Mouse (Mus musculus): Measurements from ENCODE around the gene Ppm1n.

Ppm1n gene

DNA sequence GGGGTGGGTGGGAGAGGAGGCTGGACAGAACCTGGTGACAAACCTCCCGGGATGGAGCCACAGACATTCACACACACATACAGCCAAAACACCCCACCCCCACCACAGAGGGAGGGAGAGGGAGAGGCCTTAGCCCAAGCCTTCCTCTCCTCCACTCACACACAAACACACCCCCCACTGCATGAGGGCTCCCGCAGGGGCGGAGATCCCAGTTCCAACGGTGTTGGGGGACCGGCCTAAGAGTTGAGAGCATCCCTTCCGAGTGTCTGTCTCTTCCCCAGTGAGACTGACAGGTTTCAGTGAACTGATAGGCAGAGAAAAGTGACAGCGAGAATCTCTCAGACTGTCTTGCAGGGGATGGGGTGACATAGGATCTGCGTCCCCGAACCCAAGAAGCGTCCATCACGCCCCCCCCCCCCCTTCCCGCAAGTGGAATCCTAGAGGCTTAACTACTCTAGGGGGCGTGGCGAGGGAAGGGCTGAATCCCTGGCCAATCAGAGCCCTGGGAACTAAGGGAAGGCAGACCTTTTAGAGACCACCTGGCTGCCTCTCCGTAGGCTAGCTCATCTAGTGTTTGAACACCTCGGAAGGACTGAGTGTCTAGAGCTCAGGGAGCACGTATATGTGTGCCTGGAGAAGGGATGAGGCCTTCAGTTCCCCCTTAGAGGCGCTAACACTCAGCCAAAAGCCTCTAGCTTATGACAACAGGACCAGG is 28.0 kb upstream of the Ppm1n start:
- DNase-seq, result peak; percentile 85 to 89

- DNase-seq, result no peak
Observed at GRCm38 (mm10) chr7:19306819-19307738, 27.2 kb upstream of the Ppm1n start.

- no peak for DNase-seq
Observed at GRCm38 (mm10) chr7:19305796-19306765, 26.2 kb upstream of the Ppm1n start.

DNA sequence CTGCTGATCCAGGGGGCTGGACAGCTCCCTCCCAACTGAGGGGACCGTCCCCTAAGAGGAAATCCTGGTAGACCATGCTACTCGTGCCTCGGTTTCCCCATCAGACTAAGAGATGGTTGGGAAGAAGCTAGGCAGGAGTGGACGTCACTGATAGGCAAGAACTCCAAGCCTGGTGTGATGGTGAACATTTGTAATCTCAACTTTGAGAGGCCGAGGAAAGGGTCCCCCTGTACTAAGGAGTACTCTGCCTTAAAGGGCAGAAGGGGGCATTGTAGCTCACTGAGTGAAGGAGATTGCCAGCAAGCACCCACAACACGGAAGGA is 25.5 kb upstream of the Ppm1n start:
- DNase-seq, result no peak

- no peak for DNase-seq
Observed at GRCm38 (mm10) chr7:19304501-19305412, 24.9 kb upstream of the Ppm1n start.

DNA sequence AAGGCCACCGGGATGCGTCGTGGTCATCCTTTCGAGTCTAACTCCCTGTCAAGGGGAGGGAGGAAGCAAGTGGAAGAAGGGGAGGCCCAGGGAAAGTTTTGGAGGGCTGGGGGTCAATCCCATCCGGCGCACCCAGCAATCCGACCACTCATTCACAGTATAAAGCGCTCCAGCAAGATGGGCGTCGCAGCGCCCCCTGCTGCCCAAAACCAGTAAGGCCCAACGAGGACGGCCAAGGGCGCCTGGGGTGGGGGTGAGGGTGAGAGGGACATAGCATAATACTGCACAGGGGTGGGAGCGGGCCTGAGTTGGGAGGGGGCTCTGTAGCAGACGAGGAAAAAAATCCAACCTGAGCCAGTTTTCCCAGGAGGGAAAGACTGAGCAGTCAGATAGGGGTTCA is 23.9 kb upstream of the Ppm1n start:
- DNase-seq, result peak; percentile 85 to 92

GRCm38 (mm10) chr7:19303046-19303305 is 23.1 kb upstream of the Ppm1n start:
- DNase-seq, result no peak

GRCm38 (mm10) chr7:19302264-19303045 is 22.6 kb upstream of the Ppm1n start:
- no peak for DNase-seq

- no peak for DNase-seq
Observed at GRCm38 (mm10) chr7:19301461-19302263, 21.8 kb upstream of the Ppm1n start.

DNA sequence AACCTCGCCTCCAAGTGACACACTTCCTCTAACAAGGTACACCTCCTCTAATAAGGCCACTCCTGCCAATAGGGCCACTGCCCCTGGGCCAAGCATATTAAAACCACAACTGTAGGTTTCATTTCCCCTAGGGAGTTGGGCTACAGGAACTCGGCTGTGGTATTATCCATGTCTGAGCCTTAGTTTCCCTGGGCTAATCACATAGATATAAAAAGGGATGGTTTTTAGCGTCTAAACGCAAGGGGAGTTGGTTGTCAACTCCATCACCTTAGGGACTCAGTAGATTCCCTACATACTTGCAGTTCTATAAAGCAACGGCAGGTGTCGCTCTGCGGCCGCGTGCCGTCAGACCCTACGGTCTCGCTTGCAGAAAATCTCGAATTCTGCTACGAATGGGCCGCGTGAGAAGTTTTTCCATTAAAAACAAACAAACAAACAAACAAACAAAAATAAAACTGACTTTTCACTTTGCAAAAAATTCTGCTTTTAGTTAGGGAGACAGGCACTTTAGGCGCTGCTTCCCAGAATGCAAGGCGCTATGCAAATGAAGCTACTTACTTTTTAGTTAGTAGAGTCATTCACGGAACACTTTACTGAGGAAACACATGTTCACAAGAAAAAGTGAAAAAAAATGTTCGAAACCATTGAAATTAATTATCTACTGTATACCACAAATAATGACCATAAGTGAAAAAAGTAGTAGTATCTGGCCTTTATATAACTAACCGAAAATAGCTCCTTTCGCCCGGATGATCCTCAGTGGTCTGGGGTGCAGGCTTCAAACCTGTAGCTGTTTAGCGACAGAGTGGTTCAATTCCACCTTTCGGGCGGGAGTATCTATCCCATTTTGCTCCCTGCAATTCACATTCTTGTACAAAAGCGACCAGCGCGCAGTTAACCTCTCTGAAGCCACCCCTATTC is 20.9 kb upstream of the Ppm1n start:
- peak; percentile 94 to 95 for DNase-seq

GRCm38 (mm10) chr7:19299194-19299593 is 19.3 kb upstream of the Ppm1n start:
- peak; percentile 68 to 83 for DNase-seq

DNA sequence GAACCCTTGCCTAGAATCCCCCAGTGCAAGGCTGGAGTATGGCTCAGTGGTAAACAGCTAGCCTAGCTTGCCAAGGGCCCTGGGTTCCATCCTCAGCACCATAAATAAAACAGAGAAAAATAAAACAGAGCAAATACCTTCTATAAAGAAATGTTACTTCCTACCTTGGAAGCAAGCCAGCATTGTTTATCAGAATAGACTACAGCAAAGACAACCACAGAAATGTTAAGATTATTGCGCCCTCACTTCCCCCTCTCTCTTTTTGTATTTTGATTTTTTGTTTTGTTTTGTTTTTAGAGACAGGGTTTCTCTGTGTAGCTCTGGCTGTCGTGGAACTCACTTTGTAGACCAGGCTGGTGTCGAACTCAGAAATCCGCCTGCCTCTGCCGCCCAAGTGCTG is 17.9 kb upstream of the Ppm1n start:
- DNase-seq, result no peak

DNA sequence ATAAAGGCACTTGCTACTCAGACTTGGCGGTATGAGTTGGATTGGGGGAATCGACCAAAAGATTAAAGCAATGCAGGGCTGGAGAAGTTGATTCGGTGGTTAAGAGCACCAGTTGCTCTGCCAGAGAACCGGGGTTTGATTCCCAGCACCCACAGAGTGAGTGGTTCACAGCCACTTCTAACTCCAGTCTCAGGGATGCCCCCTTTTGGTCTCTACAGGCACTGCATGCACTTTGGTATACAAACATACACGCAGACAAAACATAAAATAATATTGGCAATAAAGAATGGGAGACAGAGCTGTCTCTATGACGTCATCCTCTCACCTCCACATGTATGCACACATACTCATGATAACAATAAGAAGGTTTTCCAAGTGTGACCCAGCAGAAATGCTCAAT is 17.2 kb upstream of the Ppm1n start:
- DNase-seq, result peak in 1 of 2 experiments; percentile 55

DNA sequence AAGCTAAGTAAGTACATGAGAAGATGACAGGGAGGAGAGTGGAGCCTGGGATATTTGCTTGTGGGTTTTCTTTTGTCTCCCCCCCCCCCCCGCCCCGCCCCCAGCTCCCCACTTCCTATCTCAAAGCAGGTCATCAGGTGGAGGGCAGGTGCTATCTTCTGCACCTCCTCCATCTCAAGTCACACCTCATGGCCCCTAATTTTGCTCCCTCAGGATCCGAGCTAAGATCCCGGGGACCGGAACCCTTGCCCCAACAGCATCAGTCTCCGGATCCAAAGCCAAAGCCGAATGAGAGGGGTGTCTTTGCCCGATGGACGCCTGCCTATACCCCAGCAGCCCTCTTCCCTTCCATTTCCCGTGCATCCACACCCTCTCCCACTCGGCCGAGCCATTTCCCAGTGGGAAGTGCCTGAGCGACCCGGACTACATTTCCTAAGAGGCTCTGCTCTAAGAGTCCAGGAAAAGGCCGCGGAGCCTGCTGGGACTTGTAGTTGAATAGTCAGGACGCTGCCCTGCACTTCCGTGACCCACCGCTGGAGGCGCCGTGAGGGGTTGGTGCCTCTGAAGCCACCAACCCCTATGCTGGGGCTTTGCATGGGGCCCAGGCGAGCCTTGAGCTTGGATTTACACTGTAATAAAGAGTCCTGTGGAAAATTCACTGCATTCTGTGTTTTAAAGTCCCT is 15.8 kb upstream of the Ppm1n start:
- DNase-seq, result peak; percentile 99 to 100

DNA sequence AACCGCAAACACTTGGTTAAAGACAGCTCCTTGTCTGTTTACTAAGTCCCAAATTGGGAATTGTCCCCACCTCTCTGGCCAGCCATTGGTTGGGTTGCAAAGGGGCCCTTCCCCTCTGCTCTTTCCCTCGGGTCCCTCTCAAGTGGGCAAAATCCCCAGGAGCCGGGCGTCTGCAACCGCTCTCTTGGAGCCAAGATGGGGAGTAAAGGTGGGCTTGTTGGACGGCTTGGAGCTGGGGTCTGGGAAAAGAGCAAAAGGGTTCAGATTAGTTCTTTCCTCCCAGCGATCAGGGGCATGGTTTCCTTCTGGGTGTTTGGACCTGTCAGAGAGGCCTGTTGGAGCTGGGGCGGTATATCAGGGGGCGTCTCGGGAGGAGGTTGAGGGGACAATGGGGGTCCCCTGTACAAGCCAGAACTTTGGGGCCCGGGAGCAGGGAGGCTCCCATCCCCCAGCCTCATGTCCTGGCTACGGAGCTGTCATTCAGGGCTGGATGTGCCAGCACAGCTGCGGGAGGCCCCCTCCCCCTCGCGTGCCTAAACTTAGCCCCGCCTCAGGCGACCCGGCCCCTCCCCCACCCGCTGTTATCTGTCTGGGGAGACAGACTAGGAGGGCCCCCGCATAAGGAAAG is 11.2 kb upstream of the Ppm1n start:
- DNase-seq, result peak; percentile 40 to 59

DNA sequence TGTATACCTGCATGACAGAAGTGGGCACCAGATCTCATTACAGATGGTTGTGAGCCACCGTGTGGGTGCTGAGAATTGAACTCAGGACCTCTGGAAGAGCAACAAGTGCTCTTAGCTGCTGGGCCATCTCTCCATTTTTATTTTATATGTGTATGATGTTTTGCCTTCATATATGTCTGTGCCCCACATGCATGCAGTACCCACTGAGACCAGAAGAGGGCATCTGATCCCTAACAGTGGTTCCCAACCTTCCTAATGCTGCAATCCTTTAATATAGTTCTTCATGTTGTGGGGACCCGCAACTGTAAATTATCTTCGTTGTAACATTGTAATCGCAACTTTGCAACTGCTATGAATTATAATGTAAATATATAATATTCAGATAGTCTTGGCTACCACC is 4.9 kb upstream of the Ppm1n start:
- DNase-seq, result peak; percentile 85 to 90

DNA sequence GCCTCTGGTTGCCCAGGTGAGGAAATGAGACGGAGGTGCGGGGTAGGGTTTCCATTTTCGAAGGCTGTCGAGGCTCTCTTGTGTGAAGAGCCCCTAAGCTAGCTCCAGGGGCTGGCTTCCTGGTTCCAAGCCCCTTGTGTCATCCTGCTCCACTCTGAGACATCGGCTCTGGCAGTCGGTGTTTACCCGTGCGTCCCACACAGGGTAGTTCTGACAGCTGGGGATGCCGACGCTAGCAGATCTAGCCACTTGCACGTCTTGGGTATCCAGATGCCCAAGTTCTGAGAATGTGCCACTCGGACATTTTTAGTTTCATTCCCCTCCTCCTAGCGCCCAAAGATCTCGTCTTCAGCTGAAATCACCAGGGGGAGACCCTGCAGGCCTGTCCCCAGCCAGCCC is 3.5 kb upstream of the Ppm1n start:
- DNase-seq, result no peak

DNA sequence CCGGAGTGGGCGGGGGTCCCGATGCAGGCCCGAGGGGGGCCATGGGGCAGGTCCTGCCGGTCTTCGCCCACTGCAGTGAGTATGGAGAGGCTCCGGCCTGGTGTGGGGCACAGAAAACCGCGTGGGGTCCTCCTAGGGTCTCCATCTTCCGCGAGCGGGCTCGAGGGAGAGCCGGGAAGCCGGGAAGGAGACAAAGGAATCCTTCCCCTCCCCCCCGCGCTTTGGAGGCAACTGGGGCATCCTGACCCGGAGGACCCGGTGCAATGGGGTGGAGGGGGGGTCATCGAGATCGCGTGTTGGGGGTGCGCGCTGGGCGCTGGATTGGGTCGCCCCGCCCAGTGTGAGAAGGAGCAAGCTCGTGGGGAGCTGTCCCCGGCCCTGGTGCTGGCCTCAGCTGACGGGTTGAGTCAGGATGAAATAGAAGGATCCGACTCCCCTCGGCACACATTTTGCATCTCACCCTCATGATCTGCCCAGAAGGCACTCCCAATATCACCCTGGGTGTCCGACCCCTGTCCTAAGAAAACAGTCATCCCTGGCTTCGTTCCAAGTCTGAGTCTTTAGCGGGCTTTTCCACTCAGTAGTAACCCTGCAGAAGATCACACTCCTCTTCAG is 3.0 kb upstream of the Ppm1n start:
- DNase-seq, result peak; percentile 70 to 80

All from cerebellum, postnatal 14 days (tissue).